Mouse (Mus musculus) gastrocnemius, adult 2 months (tissue): ENCODE measurements around the gene 4930512M02Rik. TPM values are rescaled to one million over a fixed set of nuclear protein-coding genes. Genes with fewer than 3 reads are reported as not detected.

Source experiments
- DNase-seq: peaks from one replicate; pipeline ENCODE4 v3.0.0; 2022
- H3K27ac ChIP-seq: fragments of 200-600 bp; 2 replicates; pipeline ENCODE4 v1.8.1; 2022; ENCODE audit warnings: mild to moderate bottlenecking
- H3K4me3 ChIP-seq: fragments of 200-600 bp; 2 replicates; pipeline ENCODE4 v1.8.1; 2022; ENCODE audit warnings: mild to moderate bottlenecking, moderate library complexity
- CTCF ChIP-seq: fragments of 200-600 bp; IDR thresholded peaks from 2 replicates; pipeline ENCODE4 v1.8.1; 2022; ENCODE audit warnings: antibody characterized with exemption, mild to moderate bottlenecking, moderate library complexity
- intact Hi-C: fragments of 180-260 bp; cut with DNase I; formaldehyde crosslinking; loops from one replicate; pipeline ENCODE4 v1.15.1; 2025
- total RNA-seq, 2 experiments: library from RNA; stranded (reverse); gene quantifications; 2 replicates each; pipeline ENCODE4 v1.2.3; 2021

4930512M02Rik gene
- total RNA-seq, 2 experiments from 2014 or later, result not detected

DNA sequence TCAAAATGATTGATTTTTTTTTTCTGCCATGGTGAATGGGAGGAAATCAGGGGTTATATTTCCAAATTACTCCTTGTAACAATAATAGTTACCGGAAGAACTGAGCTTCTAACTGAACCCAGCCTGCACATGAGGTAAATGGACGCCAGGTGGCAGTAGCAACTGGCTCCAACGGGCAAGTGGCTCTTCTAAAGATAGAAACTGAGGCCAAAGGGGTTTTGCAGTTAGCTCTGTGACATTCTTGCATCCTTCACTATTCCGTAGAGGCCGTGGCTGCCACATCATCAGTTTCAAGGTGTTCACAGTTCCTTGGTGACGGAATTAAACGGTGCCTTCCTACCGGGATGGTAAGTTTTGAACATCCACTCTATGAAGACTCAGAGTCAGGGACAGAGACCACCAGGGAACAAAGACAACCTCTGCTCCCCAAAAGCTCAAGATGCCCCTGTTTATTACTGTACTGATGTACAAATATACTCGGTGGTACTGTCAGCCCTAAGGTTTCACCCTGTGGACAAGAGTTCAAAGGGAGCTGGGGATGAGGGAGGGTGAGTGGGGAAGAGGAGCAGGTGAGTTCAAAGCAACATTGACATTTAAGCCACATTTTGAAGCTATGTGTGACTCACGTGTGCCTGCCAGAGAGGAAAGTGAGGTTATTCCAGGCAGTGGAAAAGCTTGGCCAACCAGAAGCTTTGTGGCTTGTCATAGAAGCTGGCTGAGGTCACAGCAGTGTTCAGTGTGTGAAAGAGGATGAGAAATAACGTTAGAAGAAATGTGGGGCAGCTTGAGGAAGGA lies 70.3 kb downstream of the 4930512M02Rik start:
- intact Hi-C loops, result loop anchor here (1.0 kb wide), 1 partner anchor 230 kb away; no protein-coding TSS in a partner anchor
- Histone ChIP-seq H3K4me3 (no peak overlapping the region), H3K27ac (no peak overlapping the region)
- peak; percentile 83 for TF ChIP-seq CTCF
- DNase-seq, result peak; percentile 61

DNA sequence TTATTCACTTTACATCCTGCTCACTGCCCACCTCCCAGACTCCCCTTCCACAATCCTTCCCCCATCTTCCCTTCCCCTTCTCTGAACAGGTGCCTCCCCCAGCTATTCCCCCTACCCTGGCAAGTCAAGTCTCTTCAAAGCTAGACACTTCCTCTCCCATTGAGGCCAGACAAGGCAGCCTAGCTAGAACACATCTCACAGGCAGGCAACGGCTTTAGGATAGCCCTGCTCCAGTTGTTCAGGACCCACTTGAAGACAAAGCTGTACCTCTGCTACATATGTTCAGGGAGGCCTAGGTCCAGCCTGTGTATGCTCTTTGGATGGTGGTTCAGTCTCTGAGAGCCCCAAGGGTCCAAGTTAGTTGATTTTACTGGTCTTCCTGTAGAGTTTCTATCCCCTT lies 71.4 kb downstream of the 4930512M02Rik start:
- intact Hi-C loops, result no loop called here
- Histone ChIP-seq H3K4me3 (no peak overlapping the region), H3K27ac (no peak overlapping the region)
- no peak for DNase-seq
- no peak for TF ChIP-seq CTCF

DNA sequence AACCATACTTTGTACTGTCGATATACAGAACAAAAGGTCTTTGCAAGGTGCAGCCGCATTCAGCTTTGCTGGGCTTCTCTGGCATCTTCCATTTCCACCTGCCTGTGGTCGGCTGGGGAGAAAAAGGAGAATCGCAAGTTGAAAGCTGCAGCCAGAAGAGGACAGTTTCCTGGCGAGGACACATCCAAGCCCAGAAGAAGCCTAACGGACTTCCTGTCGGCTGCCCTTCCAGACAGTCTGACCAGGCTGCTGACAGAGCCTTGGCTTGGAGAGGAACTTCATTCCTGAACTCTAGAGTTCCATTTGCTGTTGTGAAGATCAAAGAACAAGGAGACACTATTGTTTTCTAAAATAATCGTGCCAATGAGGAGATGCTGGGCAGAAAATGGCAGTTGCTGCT lies 72.1 kb downstream of the 4930512M02Rik start:
- no peak for TF ChIP-seq CTCF
- Histone ChIP-seq H3K4me3 (no peak overlapping the region), H3K27ac (no peak overlapping the region)
- intact Hi-C loops, result no loop called here
- no peak for DNase-seq

DNA sequence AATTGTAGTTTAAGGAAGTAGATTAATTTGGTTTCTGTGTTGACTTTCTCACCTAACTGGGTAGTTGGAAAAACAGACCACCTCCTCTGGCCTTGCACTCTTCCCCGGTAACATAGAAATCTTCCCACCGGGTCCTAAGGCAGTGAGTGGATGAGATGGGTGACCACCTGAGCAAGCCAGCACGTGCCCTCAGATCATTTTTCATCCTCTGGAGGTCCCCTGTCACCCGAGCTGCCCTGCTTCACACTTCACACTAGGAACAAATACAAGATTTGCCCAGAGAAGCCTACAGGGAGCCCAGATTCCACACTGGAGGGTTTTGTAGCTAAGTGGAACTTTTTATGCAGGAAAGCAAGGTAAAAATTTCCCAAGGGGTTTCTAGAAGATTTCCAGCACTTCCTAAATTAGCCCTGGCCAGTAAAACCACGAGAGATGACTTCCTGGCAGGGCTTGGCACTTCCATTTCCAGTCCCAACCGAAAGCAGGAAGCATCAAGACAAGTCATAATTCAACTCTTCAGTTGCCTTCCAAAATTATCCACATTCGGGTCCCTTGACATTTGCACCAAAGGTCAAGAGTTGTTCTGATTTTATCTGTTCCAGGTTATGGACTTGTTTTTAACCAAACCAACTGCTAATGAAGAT lies 79.9 kb downstream of the 4930512M02Rik start:
- no peak for DNase-seq
- no peak overlapping the region for H3K4me3 ChIP-seq
- TF ChIP-seq CTCF, result no peak
- intact Hi-C loops, result no loop called here
- no peak overlapping the region for H3K27ac ChIP-seq

DNA sequence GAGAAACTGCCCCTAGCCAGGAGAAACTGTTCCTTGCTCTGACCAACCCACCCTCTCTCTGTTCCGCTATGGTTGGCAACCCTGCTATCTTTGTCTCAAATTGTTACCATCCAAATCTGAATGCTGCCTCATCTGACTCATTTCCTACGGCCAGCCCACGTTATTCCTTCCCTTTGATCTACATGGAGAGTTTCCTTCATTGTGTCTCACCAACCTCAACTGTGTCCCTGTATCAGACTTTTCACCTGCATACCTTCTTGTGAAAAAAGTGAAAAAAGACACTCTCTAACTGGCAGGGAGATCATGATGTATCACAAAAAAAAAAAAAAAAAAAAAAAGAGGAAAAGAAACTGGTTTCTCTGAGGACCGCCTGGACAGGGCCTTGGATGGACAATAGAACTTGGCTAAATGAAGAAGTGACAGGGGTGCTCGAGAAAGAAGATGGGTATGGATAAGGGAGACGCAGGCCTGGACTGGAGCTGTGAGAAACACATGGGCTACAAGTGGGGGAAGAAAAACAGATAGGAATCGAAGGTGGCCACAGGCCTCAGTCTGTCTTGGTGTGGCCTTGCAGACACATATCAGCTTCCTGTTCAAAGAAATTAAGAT lies 80.6 kb downstream of the 4930512M02Rik start:
- no peak overlapping the region for H3K4me3 ChIP-seq
- DNase-seq, result no peak
- intact Hi-C loops, result no loop called here
- H3K27ac ChIP-seq, result no peak overlapping the region
- TF ChIP-seq CTCF, result no peak

DNA sequence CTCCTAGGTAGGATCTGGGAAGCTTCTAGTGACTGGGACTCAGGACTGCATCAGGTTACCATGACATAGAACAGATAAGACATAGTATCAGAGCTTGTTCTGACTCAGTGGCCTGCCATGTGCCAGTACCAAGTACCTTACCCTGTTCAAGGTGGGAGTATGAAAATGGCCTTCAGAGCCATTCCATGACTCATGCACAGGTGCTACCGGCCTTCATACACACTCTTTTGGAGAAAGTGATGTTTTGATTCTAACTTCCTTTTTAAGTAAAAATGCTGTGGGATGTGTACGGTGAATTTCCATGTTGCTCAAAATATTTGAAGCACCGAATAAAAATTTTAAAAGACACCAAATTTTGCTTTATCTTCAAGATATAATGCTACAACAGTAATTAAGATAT lies 81.7 kb downstream of the 4930512M02Rik start:
- DNase-seq, result no peak
- no peak for TF ChIP-seq CTCF
- Histone ChIP-seq H3K4me3 (no peak overlapping the region), H3K27ac (no peak overlapping the region)
- intact Hi-C loops, result no loop called here

Other genes with a start within 250 kb of the 4930512M02Rik start
- gene Spata48, start 165.7 kb downstream of the 4930512M02Rik start, total RNA-seq, result under 1 TPM in 1 of 2 experiments, not detected in 1; 0.56 TPM
- gene Zpbp, start 165.4 kb downstream of the 4930512M02Rik start, total RNA-seq, result under 1 TPM; 0.06 to 0.08 TPM
- gene Ikzf1, start 57.2 kb upstream of the 4930512M02Rik start, total RNA-seq, result under 1 TPM; 0.28 to 0.47 TPM
- gene Fignl1, start 181.1 kb upstream of the 4930512M02Rik start, total RNA-seq, result under 1 TPM in 1 of 2 experiments, not detected in 1; 0.22 TPM